Mouse (Mus musculus): ENCODE results near the gene Cerkl.

DNA sequence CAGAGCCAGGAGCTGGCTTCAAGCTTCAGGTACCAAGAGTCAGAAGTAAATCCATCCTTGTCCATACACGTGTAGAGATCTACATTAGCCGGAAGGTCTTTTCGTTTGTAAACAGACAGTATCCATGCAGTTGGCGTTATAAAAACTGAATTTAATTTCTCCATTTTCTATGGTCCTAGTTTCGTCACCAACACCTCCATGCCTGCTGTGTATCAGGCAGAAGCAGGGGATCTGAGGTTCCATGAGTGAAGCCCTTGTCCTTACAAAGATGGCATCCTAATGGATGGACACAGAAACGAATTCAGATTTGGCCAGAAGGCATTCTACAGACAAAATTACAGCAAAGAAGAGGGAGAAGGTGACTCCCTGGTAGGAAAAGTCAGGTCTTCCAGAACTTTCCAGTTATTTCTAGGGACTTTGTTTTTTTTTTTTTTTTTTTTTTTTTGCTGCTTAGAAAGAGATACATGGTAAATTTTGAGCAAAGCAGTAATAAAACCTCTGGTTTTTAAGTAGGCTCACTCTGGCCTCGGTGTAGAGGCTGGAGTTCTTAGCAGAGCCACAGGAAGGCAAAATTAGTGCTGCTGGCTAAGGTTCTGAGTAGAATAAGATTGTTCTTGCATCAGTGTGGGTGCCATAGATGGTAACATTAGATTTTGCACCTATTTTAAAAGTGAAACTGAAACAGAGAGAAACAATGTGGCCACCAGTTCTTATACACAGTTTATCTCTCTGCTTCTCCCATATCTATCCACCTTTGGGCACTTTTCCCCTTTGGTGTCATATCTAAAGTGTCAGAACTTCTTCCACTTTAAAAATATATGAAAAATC, 85.0 kb downstream of the Cerkl start:
- no peak for TF ChIP-seq POLR2A (IDR thresholded peaks at IDR 0.05; ENCODE audit: extremely low read depth, insufficient read depth, low read length)
- no peak for TF ChIP-seq CTCF (IDR thresholded peaks at IDR 0.05; ENCODE audit: extremely low read depth, insufficient read depth, low read length)
